Mouse (Mus musculus) 3T3-L1 (cell line): Measurements from ENCODE around the gene Irf3.

Source experiments
- DNase-seq: peaks from one replicate; pipeline ENCODE4 v3.0.0-alpha.2; 2015; ENCODE audit warnings: low read depth, low spot score

The Irf3 gene

GRCm38 (mm10) chr7:44974383-44975116 lies 22.9 kb upstream of the Irf3 start, which contains the start of gene Cpt1c:
Gene Cpt1c (minus strand): TSS chr7:44974851.
- DNase-seq = peak; percentile 81

GRCm38 (mm10) chr7:44975117-44975419 lies 22.4 kb upstream of the Irf3 start:
- DNase-seq = no peak

- DNase-seq = no peak
Measured at GRCm38 (mm10) chr7:44978300-44978699, 19.1 kb upstream of the Irf3 start.

GRCm38 (mm10) chr7:44981539-44981938 lies 15.9 kb upstream of the Irf3 start:
- no peak for DNase-seq

- peak; percentile 89 for DNase-seq
Measured at GRCm38 (mm10) chr7:44983085-44983484, 14.4 kb upstream of the Irf3 start.

DNA sequence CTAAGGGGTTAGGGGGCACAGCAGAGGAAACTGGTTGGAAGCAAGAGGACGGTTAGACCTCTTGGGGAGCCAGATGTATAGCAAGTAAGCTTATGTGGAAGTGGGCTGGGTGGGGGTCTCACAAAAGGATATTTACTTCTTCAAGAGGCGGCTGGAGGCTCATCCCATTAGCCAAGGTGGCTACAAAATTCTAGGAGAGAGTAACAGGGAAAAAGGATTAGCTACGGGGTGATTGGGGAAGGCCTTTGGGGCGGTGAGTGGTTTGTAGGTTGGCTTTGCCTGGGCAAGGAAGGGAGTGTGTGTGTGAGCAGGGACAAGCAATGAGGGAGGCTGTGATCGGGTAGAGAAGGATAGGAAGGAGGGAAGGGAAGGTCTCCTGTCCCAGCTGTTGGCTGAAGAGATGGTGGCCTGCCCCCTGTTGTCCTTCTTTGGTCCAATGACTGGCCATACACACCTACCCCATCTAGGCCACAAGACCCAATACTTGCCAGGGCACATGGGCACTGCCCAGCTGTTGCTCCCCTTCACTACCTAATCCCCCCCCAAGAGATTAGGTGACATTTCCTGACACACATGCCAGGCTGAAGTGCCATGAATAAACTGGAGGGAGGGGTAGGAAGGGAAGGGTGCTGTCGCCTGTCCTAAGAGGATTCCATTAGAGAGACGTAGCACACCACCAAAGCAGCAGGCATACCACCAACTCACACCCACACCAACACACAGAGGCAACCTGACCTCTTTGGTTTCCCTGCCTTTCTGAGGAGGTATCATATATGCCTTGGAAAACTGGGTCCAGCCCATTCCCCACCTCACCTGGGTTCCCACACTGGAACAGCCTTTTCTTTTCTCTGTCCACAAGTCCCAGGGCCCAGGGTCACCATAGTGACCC lies 13.3 kb upstream of the Irf3 start:
- DNase-seq = no peak

GRCm38 (mm10) chr7:44984833-44985164 lies 12.6 kb upstream of the Irf3 start:
- no peak for DNase-seq

DNA sequence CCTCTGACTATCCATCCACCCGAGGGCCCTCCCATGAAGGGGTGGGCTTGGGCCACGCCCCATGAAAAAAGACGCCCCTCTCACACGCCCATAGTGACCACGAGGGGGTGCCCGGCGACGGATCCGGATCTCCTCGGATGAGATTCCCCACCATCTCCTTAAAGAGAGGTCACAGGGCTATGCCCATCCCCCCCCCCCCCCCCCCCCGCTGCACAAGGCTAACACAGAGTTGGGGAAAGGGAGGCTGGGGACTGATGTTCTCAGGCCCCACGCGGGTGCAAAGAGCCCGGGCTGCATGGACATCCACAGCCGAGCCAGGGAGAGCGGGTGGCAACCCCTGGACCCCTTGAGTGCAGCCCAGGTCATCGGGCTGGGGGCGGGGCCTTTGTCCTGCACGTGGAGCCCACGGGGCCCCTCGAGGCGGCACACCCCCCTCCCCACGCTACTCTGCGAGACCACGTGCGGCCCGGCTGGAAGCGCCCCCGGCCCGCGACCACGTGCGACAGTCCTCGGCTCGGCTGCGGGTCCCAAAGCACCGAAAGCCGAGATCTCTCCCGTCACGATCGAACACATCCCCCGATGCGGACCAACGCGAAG lies 11.8 kb upstream of the Irf3 start:
- peak; percentile 72 for DNase-seq

- peak; percentile 99 for DNase-seq
Measured at GRCm38 (mm10) chr7:44986192-44986878, 11.1 kb upstream of the Irf3 start, which contains the start of gene Prmt1. Gene Prmt1 (minus strand): TSS chr7:44986568.

- no peak for DNase-seq
Measured at GRCm38 (mm10) chr7:44986879-44987718, 10.3 kb upstream of the Irf3 start.

DNA sequence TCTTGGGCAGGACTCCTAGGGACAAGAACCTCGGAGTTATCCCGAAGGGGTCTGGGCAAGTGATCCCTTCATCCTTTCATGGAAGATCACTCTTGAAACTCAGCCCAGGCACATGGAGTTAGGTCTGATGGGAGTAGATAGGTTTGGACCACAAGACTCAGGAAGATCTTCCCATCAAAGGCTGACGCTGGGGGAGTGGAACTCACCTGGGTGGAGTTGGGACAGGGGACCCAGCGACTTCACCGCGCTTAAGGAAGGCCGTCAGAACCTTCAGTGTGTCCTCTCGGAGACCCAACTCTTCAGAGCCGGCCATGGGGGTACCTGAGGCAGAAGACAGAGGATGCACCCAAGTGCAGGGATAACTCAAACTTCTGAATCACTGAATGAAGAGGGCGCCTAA lies 776 bp upstream of the Irf3 start:
- no peak for DNase-seq

DNA sequence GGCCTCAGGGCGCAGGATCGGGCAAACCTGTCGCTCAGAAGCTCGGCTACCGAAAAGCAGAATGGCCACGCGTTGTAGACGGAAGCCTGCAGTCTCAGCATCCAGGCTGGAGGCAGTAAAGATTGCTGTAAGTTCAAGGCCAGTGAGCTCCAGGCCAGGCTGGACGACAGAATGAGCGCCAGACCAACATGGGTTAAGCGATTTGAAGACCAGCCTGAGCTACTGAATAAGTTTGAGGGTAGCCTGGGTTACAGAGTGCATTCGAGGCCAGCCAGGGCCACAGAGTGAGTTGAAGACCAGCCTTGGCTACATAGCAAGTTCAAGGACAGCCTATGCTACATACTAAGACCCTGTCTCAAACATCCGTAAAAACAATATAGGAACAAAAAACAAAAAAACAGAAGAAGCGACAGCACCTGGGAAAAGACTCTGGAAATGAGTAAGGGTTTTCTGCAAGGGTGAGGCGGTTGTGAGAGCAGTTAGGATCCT lies 536 bp downstream of the Irf3 start:
- no peak for DNase-seq

- peak; percentile 84 for DNase-seq
Measured at GRCm38 (mm10) chr7:44998501-44998955, 1.1 kb downstream of the Irf3 start, which contains the start of gene Bcl2l12. Gene Bcl2l12 (minus strand): TSS chr7:44998712.

GRCm38 (mm10) chr7:44999753-45000152 lies 2.3 kb downstream of the Irf3 start:
- no peak for DNase-seq

- no peak for DNase-seq
Measured at GRCm38 (mm10) chr7:45000539-45001114, 3.2 kb downstream of the Irf3 start.

GRCm38 (mm10) chr7:45002440-45002839 lies 5.0 kb downstream of the Irf3 start:
- peak; percentile 42 for DNase-seq

- DNase-seq = no peak
Measured at GRCm38 (mm10) chr7:45004546-45004945, 7.1 kb downstream of the Irf3 start.

DNA sequence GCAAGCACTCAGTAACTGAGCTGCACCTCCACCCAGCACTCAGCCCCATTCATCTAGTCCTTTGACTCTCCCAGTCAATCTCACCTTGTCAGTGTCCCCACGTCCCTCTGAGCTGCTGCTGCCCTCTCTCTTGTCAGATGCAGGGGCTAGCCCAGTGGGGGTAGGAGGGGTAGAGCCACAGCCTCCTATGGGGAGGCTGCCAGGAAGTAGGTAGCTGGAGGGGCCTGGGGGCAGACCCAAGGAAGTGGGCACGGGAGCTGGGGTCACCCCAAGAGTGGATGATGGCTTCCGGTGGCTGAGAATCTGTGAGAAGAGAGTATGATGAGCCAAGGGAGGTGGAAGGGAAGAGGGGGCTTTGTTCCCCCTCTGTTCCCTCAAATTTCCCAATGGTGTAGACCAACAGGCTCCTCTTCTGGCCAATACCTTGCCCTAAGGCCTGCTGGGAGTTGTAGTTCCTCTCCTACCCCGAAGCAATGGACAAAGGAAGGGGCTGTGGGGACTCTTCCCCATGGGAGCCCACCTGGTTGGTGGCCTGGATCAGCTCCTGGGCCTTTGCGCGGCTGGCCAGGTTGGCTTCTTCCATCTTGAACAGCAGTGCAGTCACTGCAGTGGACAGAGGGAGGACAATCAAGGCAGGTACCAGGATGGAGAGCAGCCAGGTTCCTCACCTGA lies 8.0 kb downstream of the Irf3 start:
- DNase-seq = no peak

- DNase-seq = no peak
Measured at GRCm38 (mm10) chr7:45006503-45006902, 9.1 kb downstream of the Irf3 start.

GRCm38 (mm10) chr7:45007141-45007540 lies 9.7 kb downstream of the Irf3 start:
- no peak for DNase-seq
